Mouse (Mus musculus) induced T-regulatory cell, adult 2 months (primary cell): Measurements from ENCODE around the gene Rasgef1b.

Experiments used
- DNase-seq: peaks from one replicate; pipeline ENCODE4 v3.0.0-alpha.2; 2012; ENCODE audit warnings: low read depth

Gene Rasgef1b

DNA sequence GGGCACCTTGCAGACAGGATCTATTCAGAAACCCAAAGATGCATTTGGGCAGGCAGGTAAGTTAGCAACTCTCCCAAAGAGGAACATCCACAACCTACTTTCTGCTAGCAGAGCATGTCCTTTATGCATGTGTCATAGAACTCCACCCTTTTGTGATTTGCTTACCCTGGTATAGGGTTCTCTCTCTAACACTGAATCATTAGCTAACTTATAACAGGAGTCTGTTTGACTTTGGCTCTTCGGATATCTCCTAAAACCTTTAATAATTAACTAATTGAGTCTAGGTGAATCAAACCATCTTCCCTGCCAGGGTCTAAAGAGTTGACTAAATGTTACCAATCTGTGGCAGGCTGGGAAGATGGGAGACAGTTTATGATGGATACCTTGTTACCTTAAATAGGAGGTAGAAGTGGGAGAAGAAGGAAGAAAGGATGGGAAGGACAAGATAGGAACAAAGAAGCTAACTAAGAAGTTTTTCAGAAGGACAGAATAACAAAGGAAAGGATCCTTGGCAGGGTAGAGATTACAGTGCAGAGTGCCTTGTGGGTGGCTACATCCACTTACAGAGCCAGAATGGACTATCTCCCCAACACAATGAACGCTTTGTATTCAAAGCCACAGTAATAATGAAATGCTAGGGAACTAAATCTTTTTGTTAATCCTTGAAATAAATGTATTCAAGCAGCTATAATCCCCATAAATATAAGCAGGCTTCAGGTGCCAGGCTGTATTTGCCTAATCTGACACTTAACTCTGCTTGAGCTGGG lies 186.7 kb downstream of the Rasgef1b start:
- no peak for DNase-seq

DNA sequence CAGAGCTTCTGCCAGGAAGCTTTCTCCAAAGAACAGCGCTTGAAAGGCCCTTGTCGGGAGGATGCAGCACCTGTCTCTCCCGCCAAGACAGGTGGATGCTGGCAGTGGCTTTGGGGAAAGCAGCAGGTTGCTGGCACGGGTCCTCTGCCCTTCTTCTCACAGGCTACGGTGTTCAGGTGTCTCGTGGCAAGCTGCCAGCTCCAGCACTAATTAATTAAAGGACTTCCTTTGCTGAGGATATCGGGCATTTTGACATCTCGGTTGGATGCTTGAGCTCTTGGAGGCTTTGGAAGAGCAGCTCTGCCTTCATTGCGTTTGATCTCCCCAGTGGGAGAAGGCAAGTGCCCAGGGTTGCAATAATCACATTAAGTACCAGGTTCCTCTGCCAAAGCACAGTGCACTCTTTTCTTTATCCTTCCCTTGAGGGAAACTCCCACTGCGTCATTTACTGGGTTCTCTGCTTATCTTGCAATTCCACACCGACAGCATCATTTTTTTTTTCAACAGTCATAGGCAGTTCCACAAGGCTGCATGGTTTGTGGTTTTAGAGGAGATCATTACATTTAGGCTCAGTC lies 187.5 kb downstream of the Rasgef1b start:
- no peak for DNase-seq

- no peak for DNase-seq
Observed at GRCm38 (mm10) chr5:99533416-99533815, 195.4 kb downstream of the Rasgef1b start.

DNA sequence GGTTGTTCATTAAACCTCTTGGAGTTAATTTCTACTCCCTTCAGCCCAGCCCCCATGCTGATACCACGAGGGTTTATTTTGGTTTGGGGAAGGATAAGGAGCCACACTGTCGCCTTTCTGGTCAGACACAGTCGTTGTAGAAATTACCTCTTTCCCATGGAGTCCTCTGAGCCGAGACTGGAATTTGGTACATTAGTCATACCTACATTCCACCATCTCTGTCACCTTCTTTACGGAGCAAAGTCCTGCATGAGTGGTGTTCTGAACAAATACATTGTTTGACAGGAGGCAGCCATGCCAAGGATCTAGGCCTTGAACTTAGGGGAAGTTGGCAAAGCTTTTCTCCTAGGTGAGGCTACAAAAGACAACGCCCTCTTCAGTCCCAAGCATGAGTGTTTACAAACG lies 202.1 kb downstream of the Rasgef1b start:
- no peak for DNase-seq

GRCm38 (mm10) chr5:99525649-99526048 lies 203.2 kb downstream of the Rasgef1b start:
- no peak for DNase-seq

- DNase-seq = no peak
Observed at GRCm38 (mm10) chr5:99522571-99523269, 206.1 kb downstream of the Rasgef1b start.

DNA sequence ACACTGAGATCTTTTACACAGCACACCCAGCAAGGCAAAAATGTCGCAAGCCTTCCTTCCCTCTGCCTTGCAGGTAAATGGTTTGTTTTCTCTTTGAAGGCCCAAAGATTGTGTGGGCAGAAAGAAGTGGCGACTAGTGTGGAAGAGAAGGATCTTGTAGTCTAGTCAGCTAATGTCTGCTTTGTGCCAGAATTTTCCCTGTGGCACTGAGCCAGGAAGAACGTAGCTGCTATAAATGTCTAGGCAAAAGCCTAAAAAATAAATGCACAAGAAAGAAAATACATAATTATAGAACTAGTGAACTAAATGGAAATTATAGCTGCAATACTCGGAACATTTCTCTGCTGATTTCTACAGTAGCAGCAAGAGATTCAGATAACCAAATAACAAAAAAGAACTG lies 207.5 kb downstream of the Rasgef1b start:
- no peak for DNase-seq

- DNase-seq = no peak
Observed at GRCm38 (mm10) chr5:99519556-99519955, 209.3 kb downstream of the Rasgef1b start.

DNA sequence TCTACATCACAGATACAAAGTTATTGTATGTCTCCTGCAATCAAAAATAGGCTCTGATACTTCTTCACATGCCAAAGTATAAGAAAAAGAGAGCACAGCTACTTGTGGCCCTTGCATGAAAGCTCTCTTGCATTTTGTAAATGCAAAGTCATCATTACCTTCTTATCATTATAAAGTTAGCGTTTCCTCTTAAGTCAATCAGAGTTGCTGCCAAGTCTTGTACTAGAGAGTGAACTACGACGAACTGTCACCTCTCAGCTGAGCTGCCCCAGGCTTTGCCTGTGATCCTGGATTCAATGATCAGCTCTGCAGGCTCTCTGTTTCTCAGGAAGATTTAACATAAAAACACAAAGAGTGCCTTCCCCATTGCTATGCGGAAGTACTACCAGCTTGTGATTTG lies 209.8 kb downstream of the Rasgef1b start:
- DNase-seq = no peak

DNA sequence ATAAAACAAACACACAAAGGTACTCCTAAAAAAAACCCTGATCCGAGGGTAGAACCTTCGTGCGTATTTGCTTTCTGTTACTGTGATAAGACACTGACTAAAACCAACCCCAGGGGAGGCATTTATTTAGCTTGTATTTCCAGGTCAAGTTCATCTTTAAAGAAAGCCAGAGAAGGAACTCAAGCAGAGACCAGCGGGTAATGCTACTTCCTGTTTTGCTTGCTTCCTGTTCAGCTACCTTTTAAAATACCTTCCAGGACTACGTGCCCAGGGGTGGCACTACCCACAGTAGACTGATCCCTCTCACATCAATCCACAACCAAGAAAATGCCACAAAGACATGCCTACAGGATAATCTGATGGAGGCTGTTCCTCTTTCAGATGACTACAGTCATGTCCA lies 212.7 kb downstream of the Rasgef1b start:
- no peak for DNase-seq

GRCm38 (mm10) chr5:99515764-99516163 lies 213.1 kb downstream of the Rasgef1b start:
- DNase-seq = no peak

- no peak for DNase-seq
Observed at GRCm38 (mm10) chr5:99513209-99513880, 215.5 kb downstream of the Rasgef1b start.

DNA sequence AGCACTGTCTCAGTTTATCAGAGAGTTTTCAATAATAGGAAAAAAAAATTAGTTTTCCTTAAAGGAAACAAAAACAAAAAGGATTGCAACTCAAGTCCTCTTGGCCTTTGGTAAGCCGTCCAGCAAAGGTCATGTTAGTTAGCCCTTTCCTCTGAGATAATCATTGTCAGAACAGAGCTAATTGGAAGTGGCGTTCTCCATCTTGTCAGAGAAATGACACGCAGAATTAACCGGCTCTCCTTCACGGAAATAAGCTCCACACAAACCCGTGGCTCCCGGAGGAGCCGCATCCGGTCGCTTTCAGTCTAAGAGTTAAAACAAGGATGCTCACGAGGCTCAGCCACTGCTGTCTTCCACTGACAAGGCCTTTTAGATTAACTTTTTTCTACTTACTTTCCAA lies 217.8 kb downstream of the Rasgef1b start:
- no peak for DNase-seq

- DNase-seq = no peak
Observed at GRCm38 (mm10) chr5:99506109-99506508, 222.8 kb downstream of the Rasgef1b start.

DNA sequence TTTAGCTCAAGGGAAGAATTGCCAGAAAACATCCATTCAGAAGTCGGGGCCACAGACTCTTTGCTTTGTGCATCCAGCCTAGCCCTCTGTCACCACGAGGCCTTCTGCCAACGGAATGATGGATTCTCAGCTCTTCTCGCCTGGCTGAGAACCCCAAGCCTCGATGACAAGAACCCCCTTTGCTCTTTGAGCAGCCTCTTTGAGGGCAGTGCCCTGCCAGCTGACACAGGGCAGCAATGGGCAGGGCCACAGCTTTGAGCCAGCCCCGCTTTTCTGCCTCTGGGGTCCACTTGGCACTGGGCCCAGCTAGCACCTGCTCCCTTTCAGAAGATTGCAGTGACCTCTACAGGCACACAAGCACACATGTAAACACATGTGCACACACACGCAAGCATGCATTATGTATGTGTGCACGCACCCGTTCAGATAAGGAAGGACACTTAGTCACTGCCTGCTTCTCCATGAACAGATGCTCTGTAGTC lies 224.5 kb downstream of the Rasgef1b start:
- DNase-seq = no peak

DNA sequence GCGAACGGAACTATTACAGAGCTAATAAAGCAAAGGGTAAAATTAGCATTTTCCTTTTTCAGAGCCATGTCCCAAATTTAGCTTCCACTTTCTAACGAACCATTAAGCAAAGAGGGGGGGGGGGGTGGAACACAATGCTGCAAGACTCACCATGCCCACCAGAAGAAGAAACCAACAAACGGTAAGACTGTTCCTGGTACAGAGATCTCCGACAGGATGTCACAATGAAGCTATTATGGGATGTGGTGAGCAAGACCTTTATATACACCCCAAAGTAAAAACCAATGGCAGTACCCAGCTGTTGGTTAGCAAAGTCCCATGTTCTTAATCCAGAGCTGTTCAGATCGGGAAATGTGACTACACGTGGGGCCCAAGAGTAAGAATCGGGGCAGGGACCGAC lies 226.2 kb downstream of the Rasgef1b start:
- DNase-seq = no peak

DNA sequence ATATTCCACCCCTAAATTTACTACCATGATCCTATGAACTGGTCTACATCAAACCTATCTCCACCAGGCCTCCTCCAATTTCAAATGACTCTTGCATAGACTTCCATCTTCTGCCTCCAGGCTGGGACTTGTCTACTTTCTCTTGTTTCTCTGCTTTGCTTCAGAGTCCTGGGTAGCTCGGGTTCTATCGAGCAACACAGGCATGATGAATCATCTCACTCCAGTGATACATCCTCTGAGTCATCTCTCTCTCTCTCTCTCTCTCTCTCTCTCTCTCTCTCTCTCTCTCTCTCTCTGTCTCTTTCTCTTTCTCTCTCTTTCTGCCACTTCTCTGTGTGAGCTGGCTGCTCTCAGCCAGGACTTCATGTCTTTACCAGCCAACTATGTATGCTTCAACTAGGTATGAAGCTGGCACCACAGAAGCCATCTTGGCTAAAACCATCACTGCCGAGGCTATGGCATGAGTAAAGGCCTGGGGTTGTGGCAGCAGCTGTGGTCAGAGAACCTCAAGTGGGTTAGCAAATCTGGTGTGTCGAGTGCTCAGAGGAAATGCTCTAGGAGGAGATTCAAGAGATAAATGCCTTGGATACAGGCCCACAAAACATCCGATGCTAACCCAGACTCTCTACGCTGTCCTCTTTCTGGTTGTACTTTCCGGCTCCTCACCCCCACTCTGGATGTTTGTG lies 229.3 kb downstream of the Rasgef1b start:
- peak; percentile 60 for DNase-seq

- no peak for DNase-seq
Observed at GRCm38 (mm10) chr5:99497856-99498255, 231.0 kb downstream of the Rasgef1b start.

DNA sequence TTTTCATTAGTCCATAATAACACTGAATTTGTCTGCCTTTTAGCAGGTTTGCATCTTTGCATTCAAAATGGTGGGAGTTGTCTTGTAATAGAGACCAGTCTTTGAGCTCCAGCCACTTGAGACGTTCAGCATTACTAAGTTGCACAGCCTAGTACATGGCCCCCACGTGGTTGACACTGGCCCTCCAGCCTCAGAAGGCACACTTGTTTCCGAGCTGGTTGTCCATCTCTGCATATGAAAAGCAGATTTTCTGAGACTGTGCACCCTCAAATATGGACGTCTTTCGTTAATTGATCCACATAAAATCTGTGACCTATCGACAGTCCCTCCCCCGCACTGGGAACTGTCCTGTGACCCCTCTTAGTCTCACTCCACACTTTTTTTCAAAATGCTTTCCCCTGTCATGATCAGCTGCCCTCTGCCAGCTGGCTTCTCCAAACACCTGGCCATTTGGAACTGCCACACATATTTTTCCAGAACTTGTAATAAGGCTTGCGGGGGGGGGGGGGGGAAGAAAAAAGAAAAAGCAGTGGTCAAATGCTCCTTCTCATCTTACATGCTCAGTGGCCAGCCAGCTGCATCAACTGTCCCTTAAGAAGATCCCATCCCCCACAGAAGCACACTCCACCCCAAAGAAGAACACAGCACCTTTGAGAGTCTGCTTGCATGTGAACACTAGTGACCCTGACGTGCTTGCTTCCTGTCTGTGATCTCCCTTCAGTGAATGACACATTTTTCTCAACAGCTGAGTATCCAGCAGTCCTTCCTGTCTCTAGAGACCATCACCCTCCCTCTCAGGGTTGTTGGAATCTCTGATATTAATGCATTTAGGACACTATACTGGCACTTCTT lies 231.7 kb downstream of the Rasgef1b start:
- DNase-seq = no peak

- DNase-seq = no peak
Observed at GRCm38 (mm10) chr5:99496157-99496453, 232.8 kb downstream of the Rasgef1b start.
